Mouse (Mus musculus): Measurements from ENCODE around the gene 4931414P19Rik. TPM values are rescaled to one million over a fixed set of nuclear protein-coding genes. Genes with fewer than 3 reads are reported as not detected.

The 4931414P19Rik gene
- 6.1 TPM for polyA plus RNA-seq (2017; shearing (Covaris generic))

DNA sequence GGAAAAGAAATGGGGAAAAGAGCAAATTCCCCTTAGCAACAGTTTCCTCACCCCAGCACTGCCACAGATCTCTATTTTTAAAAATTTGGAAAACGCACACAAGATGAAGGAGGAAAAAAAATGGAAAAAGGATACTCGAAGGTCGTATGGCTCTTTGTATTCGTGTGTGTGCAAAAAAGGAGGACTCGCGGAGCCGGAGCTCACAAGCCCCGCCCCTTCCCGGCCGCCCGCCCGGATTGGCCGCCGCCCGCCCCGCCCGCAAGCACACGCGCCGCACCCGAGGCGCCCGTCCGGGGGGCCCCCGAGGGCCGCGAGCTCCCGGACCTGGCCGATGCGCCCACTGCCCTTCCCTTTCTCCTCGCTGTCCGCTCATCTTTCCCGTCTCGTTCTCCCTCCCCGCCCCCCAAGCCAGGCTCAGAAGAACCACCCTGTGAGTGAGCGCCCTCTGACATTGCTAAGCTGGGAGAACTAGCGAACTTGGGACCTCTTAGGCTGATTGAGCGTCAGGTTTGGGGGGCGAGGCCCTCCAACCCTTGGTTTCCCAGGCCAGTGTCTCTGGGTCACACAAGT lies at the start of gene 4931414P19Rik:
4931414P19Rik (minus strand) TSS at position 242 of the 570 bp plus-strand sequence.

GRCm38 (mm10) chr14:54641305-54641969 lies 35.6 kb upstream of the 4931414P19Rik start, which contains the start of gene Cdh24:
Gene Cdh24 (minus strand): TSS chr14:54641364.

GRCm38 (mm10) chr14:54640946-54641304 lies 35.1 kb upstream of the 4931414P19Rik start, which contains the start of gene Gm17606:
Gene Gm17606 (plus strand): TSS chr14:54640952.

GRCm38 (mm10) chr14:54621133-54621532 lies 15.3 kb upstream of the 4931414P19Rik start, which contains the start of gene Psmb11:
Gene Psmb11 (plus strand): TSS chr14:54621433.

DNA sequence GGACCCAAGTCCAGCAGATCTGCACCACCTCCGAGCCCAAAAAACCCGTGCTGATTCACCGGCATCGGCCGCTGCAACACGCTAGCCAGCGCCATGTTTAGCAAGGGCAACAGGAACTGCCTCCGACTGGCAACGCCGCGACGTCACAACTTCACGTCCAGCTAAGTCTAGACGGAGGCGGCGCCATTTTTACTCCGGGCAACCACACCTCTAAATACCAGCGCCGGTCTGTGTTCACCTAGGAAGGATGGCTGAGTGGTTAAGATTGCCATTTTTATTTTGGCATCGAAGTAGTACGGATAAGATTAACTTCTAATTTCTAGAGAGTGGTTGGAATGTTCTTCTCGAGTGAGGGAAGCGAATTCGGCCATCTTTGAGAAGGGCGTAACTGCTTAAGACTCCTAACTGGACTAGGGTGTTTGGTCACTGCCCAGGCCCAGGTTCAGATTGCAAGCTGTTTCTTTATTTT lies 12.1 kb upstream of the 4931414P19Rik start, which contains the start of gene Psmb5:
Psmb5 (minus strand) TSS at position 126 of the 469 bp plus-strand sequence.

DNA sequence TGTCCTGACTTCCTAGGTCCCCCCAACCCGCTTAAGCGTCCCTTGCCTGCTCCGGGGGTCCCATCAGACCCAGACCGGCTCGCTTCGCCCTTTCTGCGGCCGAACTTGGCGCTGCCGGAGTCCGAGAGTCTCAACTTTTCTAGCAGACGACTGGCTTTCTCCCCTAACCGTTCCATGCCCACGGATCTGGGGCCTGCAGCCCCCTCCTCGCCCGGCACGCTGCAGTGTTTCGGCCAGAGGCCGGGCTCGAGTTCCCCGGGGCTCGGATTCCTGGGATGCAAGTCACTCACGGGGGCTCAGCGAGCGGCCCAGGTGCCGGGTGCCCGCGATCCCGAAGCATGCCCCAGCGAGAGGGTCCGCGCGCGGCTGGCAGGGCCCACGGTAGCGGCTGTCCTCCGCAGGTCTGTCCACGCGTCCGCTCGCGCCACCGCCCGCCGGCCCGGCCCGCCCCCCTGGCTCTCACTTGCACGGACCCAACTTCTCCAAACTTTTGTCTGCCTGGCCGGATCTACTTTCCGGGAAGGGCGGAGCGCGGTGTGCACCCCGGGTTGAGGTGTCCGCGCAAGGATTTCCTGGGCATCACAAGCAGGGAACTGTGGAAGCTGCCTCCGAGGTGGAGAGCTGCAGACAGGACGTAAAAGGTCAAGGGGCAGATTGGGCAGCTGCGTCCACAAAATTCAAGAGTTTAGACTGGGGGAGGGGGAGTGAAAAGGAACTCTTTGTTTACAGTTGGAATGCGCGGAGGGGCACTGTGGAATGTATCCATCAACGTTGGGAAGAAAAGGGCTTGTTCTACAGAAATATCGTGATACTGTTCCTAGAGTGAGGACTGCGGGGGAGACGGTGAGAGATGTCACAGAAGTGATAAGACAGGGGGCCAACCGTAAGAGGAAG lies 28.5 kb downstream of the 4931414P19Rik start, which contains the start of gene Ajuba:
Ajuba (minus strand) TSS at position 470 of the 894 bp plus-strand sequence.

DNA sequence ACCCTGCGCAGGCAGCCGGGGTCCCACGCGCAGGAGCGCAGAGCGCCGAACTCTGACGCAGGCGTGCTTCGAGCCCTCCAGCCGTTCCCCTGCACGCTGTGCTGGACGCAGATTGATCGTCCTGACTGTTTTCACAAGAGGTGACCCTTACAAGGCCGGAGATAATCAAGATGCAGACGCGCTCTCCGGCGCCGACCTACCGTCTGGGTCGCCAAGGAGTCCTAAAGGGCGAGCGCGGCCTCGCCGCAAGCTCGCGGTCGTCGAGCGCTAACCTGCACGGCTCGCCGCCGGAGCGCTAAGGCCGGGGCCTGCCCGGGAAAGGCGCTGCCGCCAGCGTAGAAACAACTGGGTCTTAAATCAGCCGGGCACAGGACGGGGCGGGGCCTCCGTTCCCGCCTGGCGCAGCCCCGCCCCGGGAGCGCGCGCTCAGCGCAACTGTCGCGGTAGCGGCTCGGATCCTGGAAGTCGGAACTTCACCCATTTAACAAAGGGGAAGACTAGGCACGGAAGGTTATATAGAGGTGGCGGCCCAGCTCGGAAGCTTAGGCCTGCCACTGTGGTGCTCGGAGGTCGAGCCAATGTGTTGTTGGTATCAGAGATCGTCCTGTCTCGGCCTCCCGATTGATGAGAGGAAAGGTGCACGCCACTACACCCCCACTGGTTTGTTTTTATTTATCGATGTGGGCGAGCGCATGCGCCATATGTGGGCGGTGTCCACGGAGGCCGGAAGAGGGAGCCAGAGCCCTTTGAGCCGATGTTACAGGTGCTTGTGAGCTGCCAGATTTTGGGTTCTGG lies 51.6 kb downstream of the 4931414P19Rik start, which contains the start of gene Haus4:
Haus4 (minus strand) TSS at position 642 of the 795 bp plus-strand sequence.

Other genes with a start within 250 kb of the 4931414P19Rik start
- 73.2 TPM for gene Oxa1l, start 245.2 kb downstream of the 4931414P19Rik start, polyA plus RNA-seq (2017; shearing (Covaris generic))
- gene Slc7a7, start 188.2 kb downstream of the 4931414P19Rik start, polyA plus RNA-seq (2017; shearing (Covaris generic)), result 1.5 TPM
- gene Mrpl52, start 179.1 kb downstream of the 4931414P19Rik start, polyA plus RNA-seq (2017; shearing (Covaris generic)), result 264 TPM
- 1.1 TPM for gene Mmp14, start 174.4 kb downstream of the 4931414P19Rik start, polyA plus RNA-seq (2017; shearing (Covaris generic))
- 68.2 TPM for gene Lrp10, start 141.9 kb downstream of the 4931414P19Rik start, polyA plus RNA-seq (2017; shearing (Covaris generic))
- 0.57 TPM for gene Rem2, start 129.9 kb downstream of the 4931414P19Rik start, polyA plus RNA-seq (2017; shearing (Covaris generic))
- 45.8 TPM for gene Prmt5, start 88.5 kb downstream of the 4931414P19Rik start, polyA plus RNA-seq (2017; shearing (Covaris generic))
- gene Haus4, start 51.4 kb downstream of the 4931414P19Rik start, polyA plus RNA-seq (2017; shearing (Covaris generic)), result 24.7 TPM
- gene Ajuba, start 28.4 kb downstream of the 4931414P19Rik start, polyA plus RNA-seq (2017; shearing (Covaris generic)), result 0.28 TPM
- gene Psmb5, start 12.0 kb upstream of the 4931414P19Rik start, polyA plus RNA-seq (2017; shearing (Covaris generic)), result 259 TPM
- gene Psmb11, start 15.4 kb upstream of the 4931414P19Rik start, polyA plus RNA-seq (2017; shearing (Covaris generic)), result not detected
- not detected for gene Gm17606, start 35.0 kb upstream of the 4931414P19Rik start, polyA plus RNA-seq (2017; shearing (Covaris generic))
- gene Cdh24, start 35.4 kb upstream of the 4931414P19Rik start, polyA plus RNA-seq (2017; shearing (Covaris generic)), result 0.49 TPM
- gene 1700123O20Rik, start 80.2 kb upstream of the 4931414P19Rik start, polyA plus RNA-seq (2017; shearing (Covaris generic)), result 91.3 TPM
- gene Acin1, start 80.9 kb upstream of the 4931414P19Rik start, polyA plus RNA-seq (2017; shearing (Covaris generic)), result 116 TPM
- not detected for gene Gm29776, start 92.8 kb upstream of the 4931414P19Rik start, polyA plus RNA-seq (2017; shearing (Covaris generic))
- not detected for gene Cebpe, start 106.2 kb upstream of the 4931414P19Rik start, polyA plus RNA-seq (2017; shearing (Covaris generic))
- 0.37 TPM for gene Slc7a8, start 176.0 kb upstream of the 4931414P19Rik start, polyA plus RNA-seq (2017; shearing (Covaris generic))
- not detected for gene Rnf212b, start 208.1 kb upstream of the 4931414P19Rik start, polyA plus RNA-seq (2017; shearing (Covaris generic))